Mouse (Mus musculus): ENCODE results near the gene Snrpb.

Gene Snrpb

DNA sequence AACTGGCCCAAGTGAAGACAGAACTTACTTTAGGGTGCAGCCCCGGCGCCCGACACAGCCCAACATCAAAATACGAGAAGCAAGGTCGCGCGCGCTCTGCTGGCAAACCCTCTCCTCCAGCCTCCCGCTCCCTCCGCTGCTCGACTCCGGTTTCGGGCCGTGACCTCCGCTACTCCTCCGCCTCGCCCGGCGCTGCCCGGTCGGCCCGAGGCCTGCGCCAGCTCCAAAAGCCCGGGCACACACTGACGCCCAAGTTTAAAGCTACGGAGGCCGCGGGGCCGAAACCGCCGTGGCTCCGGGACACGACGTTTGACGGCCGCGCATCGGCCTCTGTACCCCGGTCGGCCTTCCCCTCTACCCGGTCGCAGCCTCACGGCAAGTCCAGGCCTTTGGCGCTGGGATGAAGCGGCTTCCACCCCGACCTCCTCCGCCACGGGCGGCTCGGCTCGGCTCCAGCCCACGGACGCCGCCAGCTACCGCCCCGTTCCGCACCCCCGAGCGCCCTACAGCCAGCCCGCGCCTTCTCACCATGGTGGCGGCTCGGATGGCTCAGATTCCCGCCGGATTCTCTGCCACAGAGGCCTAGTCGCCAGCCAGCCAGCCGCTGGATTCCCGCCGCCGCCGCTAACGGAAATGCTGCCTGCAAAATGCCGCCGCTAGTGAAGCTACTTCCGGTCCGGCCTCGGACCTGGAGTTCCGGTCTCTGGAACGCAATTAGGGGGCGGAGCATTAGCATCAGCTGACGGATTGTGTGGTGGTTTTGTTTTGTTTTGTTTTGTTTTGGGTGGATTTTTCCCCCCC lies at the start of gene Snrpb:
Gene Snrpb, minus strand, starts transcription at position 698 of the 801 bp plus-strand sequence.
- DNase-seq: peak; percentile 63 to 73

DNA sequence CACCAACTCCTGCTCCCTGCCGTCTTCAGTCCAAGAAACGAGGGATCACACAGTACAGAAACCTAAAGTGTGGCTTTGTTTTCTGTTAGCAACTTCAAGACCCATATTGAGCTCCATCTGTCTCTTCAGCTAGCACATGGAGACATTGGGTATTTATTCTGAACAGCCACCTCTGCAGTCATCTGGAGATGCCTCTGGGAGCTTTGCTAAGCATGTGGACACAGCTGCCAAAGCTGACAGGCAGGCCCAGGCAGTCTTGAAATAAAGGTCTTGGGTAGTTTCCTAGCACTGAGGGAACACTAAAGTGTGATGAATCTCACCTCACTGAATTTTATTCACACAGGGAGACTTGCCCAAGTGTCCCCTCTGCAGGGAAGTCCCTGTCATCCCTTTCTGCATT lies 32.4 kb upstream of the Snrpb start:
- DNase-seq: no peak

DNA sequence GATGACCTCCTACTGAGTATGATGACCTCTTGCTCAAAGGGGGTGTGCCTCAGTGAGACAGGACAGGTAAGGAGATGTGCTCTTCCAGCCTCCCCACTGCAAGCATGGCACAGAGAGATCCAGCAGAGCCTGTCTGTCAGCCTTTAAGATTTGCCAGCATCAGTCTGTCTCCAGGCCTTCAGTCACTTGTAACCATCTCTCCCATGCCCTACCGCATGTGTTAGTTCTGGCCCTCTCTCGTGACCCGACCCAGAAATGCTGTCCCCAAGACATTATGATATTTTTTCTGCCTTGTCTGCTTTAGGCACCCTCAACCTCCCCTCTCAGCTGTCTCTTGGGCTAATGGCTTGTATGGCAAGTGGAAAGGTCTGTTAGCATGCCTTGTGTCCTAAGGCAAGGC lies 30.4 kb upstream of the Snrpb start:
- DNase-seq: no peak

DNA sequence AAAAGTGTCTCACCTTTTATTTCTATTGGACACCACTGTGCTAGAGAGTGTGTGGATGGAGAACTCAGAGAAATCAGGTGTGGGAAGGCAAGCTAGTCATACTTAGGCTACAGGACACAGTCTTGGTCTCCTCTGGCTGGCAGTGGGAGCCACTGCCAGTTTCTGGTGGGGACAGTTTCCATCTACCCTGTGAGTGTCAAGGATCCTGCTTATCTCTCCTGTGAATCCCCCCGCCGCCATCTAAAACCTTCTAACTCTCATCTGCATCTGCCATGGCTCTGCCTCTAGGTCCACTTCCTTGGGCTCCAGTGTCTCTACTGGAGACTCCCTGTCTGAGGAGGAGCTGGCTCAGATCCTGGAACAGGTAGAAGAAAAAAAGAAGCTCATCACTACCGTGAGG lies 28.8 kb upstream of the Snrpb start:
- DNase-seq: no peak

DNA sequence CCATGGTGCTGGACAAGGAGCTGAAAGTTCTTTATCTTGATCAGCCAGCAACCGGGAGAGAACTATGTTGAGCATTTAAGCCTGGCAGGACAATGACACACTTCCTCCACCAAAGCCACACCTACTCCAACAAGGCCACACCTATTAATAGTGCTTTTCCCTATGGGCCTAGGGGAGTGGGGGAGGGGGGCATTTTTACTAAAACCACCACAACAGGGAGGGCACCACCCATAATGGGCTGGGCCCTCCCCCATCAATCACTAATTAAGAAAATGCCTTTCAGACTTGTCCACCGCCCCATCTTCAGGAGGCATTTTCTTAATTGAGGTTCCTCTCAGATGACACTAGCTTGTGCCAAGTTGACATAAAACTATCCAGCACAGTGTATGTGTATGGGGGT lies 28.2 kb upstream of the Snrpb start:
- DNase-seq: no peak

DNA sequence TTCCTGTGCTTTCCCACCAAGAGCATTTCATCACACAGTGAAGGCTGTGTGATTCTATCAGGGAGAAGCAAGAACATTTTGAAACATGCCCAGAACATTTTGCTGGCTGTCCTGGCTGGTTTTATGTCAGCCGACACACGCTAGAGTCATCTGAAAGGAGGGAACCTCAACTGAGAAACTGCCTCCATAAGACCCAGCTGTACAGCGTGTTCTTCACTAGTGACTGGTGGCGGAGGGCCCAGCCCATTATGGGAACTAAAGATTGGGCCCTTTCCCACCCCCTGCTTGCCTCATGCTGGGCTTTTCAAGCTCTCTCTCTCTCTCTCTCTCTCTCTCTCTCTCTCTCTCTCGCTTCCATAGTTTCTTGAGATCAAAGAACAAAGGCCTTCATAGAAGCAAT lies 21.8 kb upstream of the Snrpb start:
- DNase-seq: no peak

DNA sequence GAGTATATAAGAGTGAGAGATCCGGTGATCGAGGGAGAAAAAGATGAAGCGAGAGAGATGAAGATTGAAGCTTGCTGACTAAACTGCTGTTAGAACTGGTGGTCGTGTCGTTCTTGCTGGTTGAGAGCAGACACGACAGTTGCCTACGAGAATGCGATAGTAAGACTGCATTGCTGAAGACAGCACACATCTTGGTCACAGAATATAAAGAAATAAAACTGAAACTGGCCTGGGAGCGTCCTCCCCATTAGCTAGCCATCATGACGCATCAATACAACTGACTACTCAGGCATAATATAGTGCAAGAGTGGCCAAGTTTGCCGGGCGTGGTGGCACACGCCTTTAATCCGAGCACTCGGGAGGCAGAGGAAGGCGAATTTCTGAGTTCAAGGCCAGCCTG lies 15.7 kb upstream of the Snrpb start, which contains the start of gene Tmc2:
Gene Tmc2, plus strand, starts transcription at position 301 of the 400 bp plus-strand sequence.
- DNase-seq: no peak

DNA sequence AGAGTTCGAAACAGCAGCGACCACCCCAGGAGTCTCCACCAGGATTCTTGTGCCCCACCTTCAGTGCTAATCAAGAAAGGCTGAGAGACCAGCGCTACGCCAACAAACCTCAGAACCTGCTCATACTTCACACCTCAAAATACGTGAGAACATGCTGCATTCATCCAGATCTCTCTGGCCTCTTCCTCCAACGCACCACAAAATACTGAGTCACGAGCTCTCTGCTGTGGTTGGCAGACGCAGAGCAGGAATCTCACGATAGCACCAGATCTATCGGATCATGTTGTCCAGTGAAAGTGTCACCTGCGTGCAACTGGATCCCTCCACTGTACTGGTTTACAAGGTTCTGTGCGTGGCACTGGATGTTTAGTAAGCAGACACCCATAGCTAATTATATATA lies 9.2 kb upstream of the Snrpb start:
- DNase-seq: no peak

DNA sequence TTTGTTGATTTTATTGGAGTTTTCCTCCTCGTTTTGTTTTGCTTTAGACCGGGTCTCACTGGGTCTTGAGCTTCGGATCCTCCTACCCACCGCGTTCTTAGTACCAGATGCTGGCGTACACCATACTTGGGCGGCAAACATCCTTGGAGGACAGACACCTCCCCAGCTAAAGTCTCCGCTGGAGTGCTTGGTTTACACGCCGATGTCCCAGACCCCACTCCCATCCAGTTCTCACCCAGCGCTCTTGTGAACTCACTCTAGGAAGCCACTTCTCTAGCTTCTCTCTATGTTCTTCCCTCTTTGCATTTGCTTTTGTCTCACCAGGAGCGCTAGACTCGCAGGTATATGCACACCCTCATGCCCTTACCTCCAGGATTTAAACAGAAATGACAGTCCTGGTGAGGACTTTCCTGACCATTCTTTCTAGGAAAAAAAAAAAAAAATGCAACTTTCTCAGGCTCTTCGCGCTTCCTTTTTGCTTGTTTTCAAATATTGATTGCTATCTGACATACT lies 360 bp upstream of the Snrpb start:
- no peak for DNase-seq

DNA sequence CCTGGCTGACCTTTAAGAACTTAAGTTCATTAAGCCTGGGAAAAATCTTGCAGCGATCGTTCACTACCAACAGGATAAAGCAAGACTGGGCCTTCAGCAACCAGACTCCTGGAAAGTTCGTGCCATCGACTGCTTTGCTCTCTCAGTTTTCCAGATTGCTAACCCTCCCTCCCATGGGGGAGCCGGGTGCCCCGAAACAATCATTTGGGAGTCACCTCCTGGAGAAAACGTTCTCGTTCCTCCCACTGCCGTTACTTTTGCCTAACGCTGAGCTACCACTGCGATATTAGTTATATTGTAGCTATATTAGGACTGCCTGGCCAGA lies 860 bp downstream of the Snrpb start:
- peak in 1 of 2 experiments; percentile 7 for DNase-seq

DNA sequence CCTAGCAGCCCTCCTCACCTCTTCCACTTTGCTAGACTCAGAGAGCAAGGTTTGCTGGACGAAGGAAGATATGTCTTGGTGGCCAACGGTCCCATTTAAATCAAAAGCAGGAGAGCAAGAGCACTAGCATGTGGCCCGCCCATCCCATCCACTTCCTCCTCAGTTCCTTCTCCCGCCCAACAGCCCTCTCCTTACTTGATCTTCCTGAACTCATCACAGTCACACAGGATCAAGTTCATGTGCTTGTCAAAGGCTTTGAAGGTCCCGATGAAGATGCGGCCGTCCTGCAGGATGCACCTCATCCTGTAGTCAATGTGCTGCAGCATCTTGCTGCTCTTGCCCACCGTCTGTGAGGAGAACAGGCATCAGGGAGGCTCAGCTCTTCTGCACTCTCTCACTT lies 2.4 kb downstream of the Snrpb start:
- DNase-seq: no peak

DNA sequence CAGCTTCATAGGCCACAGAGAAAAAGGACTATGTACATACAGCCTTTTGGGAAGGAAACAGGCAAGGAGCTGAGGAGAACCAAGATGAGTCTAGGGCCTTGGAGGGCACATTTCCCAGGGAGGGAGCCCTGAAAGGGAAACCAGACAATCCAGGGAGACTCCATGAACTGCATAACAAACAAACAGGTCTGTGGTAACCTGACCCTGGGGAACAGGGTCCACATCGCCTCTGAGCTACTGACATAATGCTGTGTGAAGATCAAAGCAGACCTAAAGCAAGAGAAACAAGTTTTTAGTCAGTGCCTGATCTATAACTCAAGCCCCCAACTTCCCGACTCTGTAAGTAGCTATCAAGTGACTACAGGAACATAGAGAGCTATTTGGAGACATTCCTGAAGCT lies 7.5 kb downstream of the Snrpb start:
- DNase-seq: no peak

DNA sequence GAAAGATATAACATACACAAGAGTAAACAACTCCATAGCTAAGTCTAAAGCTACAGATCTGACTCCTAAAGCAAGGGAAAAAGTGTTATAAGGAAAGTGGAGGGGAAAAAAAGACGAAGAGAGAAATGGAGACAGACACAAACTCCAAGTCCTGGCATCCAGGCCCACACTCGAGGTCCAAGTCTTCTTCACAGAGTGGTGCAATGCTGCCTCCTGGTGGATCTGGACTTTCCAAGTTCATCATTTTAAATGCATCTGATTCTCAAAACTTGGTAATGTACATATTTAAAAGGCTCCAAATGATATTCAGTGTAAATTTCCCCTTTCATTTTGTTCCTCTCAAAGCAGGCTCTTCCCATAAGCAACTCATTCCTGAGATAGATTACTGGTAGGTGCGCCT lies 11.3 kb downstream of the Snrpb start:
- DNase-seq: no peak

DNA sequence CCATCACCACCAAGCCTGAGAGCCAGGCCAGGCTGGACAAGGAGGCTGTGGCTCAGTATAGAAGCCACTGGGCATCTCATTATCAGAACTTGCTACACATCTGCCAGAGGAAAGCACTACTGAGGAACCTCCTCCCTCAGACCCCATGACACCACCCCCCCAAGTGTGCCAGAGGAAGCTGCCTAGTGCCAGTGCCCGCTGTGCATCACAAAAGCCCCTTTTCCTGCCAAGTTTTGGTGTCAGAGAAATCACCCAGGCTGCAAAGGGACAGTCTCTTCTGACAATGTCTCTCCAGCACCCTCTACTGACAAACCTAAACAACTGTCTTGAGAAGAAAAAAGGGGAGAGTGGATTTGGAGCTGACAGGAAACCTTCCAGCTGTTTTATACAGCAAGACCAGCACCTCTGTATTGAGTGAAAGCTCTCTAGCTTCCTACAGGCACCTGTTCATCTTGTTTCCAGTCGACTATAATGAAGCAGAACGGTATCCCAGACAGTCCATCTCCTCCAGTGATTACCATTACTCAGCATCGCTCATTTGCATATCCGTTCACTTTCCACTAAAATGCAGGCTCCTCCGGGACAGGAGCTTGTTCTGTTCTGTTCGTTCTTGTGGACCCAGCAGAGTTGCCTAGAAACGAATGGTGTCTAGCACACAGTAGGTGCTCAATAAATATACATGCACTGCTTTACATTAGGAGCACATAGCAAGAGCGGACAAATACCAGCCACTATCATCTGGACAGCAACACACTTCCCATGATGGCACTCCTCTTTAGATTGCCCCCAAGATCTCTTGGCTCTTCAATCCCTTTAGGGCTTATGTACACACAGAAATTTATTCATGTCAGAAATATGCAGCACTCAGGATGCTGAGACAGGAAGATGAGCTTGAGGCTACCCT lies 12.6 kb downstream of the Snrpb start:
- peak in 1 of 2 experiments; percentile 6 for DNase-seq

DNA sequence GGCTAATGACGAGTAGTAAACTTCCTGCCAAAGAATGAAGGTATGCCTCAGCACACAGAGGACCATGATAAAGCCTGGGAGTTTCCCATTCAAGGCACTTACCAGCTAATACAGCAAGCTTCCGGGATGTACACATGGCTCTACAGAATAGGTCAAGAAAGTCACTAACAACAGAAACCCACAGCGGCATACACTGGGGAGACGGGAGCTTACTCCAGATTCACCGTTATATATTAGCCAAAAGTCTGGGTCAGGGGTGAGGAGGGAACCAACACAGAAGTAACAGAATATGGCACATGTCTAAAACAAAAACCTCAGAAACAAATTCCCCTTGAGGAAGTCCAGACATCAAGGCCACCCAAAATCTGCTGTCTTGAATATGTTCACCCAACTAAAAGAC lies 16.5 kb downstream of the Snrpb start:
- DNase-seq: no peak

DNA sequence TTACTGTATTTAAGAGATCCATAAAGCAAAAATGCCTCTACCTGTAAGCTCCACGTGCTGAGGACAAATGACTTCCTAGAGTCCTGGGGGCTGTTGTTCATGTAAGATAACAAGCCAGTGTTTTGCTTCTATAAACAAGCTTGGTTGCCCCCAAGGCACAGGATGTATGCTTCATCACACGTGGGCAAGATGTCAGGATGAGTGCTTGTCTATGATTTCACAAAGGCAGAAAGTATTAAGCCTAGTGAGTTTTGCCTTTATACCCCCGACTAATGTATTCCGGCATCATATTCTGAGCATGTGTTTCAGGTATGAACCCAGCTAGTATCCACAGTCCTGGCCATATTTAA lies 21.1 kb downstream of the Snrpb start:
- DNase-seq: no peak

DNA sequence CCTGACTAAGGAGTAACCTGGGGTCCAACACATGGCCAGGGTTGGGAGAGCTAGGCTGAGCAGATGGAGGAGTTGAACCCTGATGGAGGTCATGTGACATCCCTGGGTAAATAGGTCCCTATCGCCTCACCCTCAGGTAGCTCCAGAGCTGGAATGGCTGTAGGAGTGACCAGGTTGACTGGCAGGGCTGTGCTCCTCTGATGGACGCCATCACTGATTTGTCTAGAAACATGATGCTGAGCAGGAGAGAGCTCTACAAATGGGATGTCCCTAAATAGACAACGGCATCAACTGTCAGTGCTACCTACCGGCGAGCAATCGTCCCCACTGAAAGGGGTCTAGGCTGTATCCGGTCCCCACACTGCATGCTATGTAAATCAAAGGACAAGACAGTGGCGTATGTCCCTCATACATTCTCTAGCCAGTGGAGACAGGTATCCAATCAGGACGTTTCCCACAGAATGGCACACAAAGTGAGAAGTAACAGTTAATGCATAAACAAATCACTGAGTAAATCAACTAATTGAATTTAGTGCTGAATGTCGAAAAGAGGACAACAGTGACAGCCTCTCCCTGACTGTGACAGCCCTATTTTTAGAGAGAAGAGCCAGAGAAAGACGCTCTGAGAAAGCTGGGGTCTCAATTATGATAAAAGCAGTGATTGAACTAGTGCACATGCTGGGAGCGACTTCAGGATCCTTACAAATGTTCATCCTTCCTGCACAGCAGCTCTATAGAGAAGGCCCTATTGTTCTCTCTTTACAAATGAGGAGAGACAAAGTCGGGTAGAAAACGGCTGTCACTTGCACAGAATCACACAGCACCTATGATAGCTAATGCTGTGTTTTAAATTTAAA lies 21.7 kb downstream of the Snrpb start:
- DNase-seq: no peak

DNA sequence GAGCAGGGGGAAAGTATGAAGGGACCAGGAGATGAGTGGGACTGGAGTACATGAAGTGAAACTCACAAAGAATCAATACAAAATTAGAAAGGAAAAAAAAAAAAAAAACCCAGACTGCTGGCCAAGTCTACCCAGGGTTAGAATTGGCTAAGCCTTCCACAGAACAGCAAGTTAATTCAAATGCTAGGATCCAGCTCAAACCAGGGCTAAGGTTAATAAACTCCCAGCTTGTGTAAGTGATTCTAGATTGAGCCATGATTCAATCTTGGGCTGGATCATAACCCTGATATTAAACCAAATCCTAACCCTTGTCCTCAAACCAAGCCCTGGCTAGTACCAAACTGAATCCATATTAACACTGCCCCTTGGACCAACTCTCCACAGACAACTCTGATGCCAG lies 23.4 kb downstream of the Snrpb start:
- DNase-seq: no peak

DNA sequence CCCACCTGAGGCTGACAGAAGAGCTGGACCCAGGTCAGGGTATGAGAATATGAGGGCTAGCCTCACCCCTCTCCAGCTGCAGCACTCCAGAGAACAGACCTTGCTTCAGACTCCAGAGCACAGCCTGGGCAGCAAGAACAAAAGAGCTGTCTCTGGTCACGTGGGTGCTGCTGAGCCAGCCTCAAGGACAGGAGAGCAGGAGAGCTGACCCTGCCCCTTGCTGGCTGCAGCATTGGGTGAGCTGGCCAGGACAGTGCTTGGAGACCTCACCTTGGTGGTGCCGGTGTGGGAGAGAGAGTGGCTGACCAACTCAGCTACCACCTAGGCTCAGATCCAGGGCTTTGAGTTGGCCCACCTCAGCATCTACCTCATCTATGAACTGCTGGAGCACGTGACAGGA lies 24.0 kb downstream of the Snrpb start:
- no peak for DNase-seq

DNA sequence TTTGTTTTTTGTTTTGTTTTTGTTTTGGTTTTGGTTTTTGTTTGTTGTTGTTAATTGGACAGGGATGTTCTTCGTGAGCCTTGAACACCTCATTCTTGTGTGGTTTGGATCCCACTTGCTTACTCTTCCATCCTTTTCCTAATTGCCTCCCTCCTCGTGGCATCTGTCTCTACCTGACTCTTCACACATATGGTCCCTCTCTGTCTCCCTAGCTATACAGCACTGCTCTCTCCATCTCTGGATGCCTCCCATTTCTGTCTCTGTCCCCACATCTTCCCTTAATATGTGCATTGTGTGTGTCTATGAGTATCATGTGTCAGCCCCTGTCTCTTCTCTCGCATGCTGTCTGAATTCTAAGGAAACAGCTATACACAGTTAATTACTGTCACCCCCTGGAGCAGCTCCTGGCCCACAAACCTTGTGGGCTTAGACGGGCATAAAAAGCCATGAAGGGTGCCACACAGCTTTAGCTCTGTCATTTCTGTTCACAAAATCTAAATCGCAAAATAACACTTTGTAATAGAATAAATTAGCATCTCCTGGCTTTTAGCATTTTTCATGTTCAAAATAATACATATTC lies 33.0 kb downstream of the Snrpb start:
- DNase-seq: no peak

DNA sequence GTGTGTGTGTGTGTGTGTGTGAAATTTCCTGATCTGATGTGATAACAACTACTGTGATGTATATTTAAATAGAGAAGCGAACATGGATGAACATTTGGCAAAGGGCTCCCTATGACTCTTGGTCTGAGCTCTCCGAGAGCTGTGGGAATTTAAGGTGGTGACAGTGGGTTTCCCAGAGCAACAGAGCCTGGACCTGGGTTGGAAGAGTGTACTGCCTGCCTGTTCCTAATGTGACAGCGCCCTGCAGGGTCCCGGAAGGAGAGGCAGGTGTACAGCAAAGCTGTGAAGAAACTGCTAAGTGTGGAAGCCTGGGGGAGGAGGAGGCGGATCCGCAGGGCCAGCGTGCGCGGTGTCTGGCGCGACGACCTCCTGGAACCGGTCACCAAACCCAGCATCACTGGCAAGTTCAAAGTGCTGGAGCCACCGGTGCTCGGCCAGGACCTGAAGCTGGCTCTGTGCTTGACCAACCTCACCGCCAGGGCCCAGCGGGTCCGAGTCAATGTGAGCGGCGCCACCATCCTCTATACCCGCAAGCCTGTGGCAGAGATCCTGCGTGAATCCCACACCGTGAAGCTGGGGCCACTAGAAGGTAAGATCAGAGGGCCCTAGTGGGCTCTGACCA lies 34.4 kb downstream of the Snrpb start:
- DNase-seq: no peak

DNA sequence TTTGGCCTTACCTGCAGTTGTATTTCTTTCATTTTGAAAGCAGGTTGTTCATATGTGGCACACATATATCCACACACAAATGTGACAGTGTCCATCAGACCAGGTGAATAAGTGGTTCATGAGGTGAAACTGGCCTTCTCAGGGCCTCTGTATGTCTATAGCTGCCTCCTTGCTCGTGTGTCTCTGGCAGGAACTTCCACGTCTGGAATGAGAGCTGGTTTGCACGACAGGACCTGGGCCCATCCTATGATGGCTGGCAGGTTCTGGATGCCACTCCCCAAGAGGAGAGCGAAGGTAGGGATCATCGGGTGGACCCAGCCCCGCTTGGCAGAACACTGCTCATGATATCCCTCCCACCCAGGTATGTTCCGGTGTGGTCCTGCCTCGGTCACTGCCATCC lies 36.2 kb downstream of the Snrpb start:
- no peak for DNase-seq

All from thymus, adult 18-20 months (tissue).